Mouse (Mus musculus) spleen, adult 2 months (tissue): ENCODE results near the gene Xntrpc. TPM values are rescaled to one million over a fixed set of nuclear protein-coding genes. Genes with fewer than 3 reads are reported as not detected.
A peak's percentile ranks its signal among the peaks of the same experiment; 100 is the strongest.

ENCODE experiments used
- DNase-seq, 2 experiments: peaks; one replicate each; pipeline versions ENCODE4 v3.0.0 to v3.0.0-alpha.2; 2012 to 2021; ENCODE audit warnings: low spot score in 2 of 2, low read depth in 1 of 2
- H3K27ac ChIP-seq: fragments of 200-500 bp; 2 replicates; pipeline ENCODE4 v1.5.1; 2012; ENCODE audit warnings: low read length, inconsistent platforms; ENCODE audit not compliant: insufficient read depth
- H3K27me3 ChIP-seq: fragments of 200-500 bp; 2 replicates; pipeline ENCODE4 v1.6.1; 2012; ENCODE audit warnings: mild to moderate bottlenecking, moderate library complexity, low read length, inconsistent platforms; ENCODE audit not compliant: control insufficient read depth, insufficient read depth
- H3K36me3 ChIP-seq: fragments of 200-500 bp; 2 replicates; pipeline ENCODE4 v1.6.1; 2012; ENCODE audit warnings: mild to moderate bottlenecking, low read length, inconsistent platforms; ENCODE audit not compliant: control insufficient read depth, insufficient read depth
- H3K4me1 ChIP-seq: fragments of 200-500 bp; 2 replicates; pipeline ENCODE4 v1.6.1; 2011; ENCODE audit warnings: inconsistent platforms; ENCODE audit not compliant: control insufficient read depth, insufficient read depth, insufficient read length
- H3K4me3 ChIP-seq: fragments of 200-500 bp; 2 replicates; pipeline ENCODE4 v1.5.1; 2011; ENCODE audit warnings: mild to moderate bottlenecking, inconsistent platforms; ENCODE audit not compliant: insufficient read depth, insufficient read length; ENCODE audit errors: extremely low read depth
- CTCF ChIP-seq: fragments of 200-500 bp; IDR thresholded peaks from 2 replicates; pipeline ENCODE4 v1.5.1; 2011; ENCODE audit warnings: mild to moderate bottlenecking, inconsistent platforms; ENCODE audit not compliant: insufficient read depth, insufficient read length, insufficient replicate concordance; ENCODE audit errors: extremely low read depth
- POLR2A ChIP-seq: fragments of 200-500 bp; IDR thresholded peaks from 2 replicates; pipeline ENCODE4 v1.6.1; 2011; ENCODE audit warnings: low read depth, low read length, inconsistent platforms
- WGBS: fragments of 180-500 bp; shearing (Covaris S2); methylation state at CpG from one replicate; pipeline ENCODE4 v1.1.7; 2018; 5-methylcytosine and 5-hydroxymethylcytosine counted together
- polyA plus RNA-seq: library from polyadenylated mRNA; depleted of rRNA; stranded (reverse); fragments of >200 nt; gene quantifications from 2 replicates; pipeline ENCODE4 v1.2.3, GENCODE M21; 2012

The Xntrpc gene
- polyA plus RNA-seq, 1 experiment: 2.6 TPM

GRCm38 (mm10) chr7:102080311-102080710 is 14.8 kb downstream of the Xntrpc start:
- WGBS: 94% methylated on average over 8 of the region's 8 CpGs
- Histone ChIP-seq H3K4me3 (no peak overlapping the region), H3K36me3 (peaks cover 27% of the 10 kb centered on the region), H3K27ac (no peak overlapping the region), H3K27me3 (no peaks in the 10 kb centered on the region), H3K4me1 (no peaks in the 10 kb centered on the region)
- TF ChIP-seq CTCF (no peak), POLR2A (no peak)
- DNase-seq: no peak

- no peaks in the 10 kb centered on the region for H3K4me1 ChIP-seq
Observed at GRCm38 (mm10) chr7:102081784-102082183, 16.3 kb downstream of the Xntrpc start.

GRCm38 (mm10) chr7:102082816-102083215 is 17.3 kb downstream of the Xntrpc start, which contains the start of gene Trpc2:
TSS of gene Trpc2 (plus strand) at chr7:102083116.
- Histone ChIP-seq H3K36me3 (peaks cover 20% of the 10 kb centered on the region), H3K4me3 (no peak within 1 kb of the TSS), H3K4me1 (no peaks in the 10 kb centered on the region), H3K27me3 (no peaks in the 10 kb centered on the region), H3K27ac (no peak within 1 kb of the TSS)
- WGBS: 79% methylated on average over 5 of the region's 5 CpGs
- no peak for DNase-seq
- TF ChIP-seq CTCF (no peak), POLR2A (no peak)

More at GRCm38 (mm10) chr7:102081784-102082183, 16.3 kb downstream of the Xntrpc start:
- DNase-seq: no peak
- H3K27me3 ChIP-seq: no peaks in the 10 kb centered on the region
- peaks cover 21% of the 10 kb centered on the region for H3K36me3 ChIP-seq
- H3K4me3 ChIP-seq: no peak overlapping the region
- no peak overlapping the region for H3K27ac ChIP-seq
- no peak for TF ChIP-seq POLR2A
- no peak for TF ChIP-seq CTCF
- 96% methylated on average over 5 of the region's 5 CpGs for WGBS

- peaks cover 17% of the 10 kb centered on the region for H3K36me3 ChIP-seq
- H3K4me1 ChIP-seq: no peaks in the 10 kb centered on the region
- WGBS: 90% methylated on average over 26 of the region's 26 CpGs
- no peak overlapping the region for H3K4me3 ChIP-seq
- DNase-seq: no peak
- TF ChIP-seq CTCF: no peak
- TF ChIP-seq POLR2A: no peak
- no peak overlapping the region for H3K27ac ChIP-seq
- H3K27me3 ChIP-seq: no peaks in the 10 kb centered on the region
Observed at GRCm38 (mm10) chr7:102084041-102084696, 18.7 kb downstream of the Xntrpc start.

- Histone ChIP-seq H3K4me3 (no peak overlapping the region), H3K4me1 (no peaks in the 10 kb centered on the region), H3K27me3 (no peaks in the 10 kb centered on the region), H3K27ac (no peak overlapping the region), H3K36me3 (peaks cover 3% of the 10 kb centered on the region; the same call in 1 of the 2 replicates)
- no peak for DNase-seq
- whole genome bisulfite sequencing: 84% methylated on average over 4 of the region's 4 CpGs
- no peak for TF ChIP-seq CTCF
- TF ChIP-seq POLR2A: no peak
Observed at GRCm38 (mm10) chr7:102087336-102087735, 21.8 kb downstream of the Xntrpc start.

GRCm38 (mm10) chr7:102099760-102100661 is 34.5 kb downstream of the Xntrpc start:
- H3K4me3 ChIP-seq: peak overlapping the region; percentile 50

More at GRCm38 (mm10) chr7:102099760-102100661, 34.5 kb downstream of the Xntrpc start:
- peak; percentile 16 to 65 for DNase-seq
- H3K4me1 ChIP-seq: peaks cover 8% of the 10 kb centered on the region; the same call in 1 of the 2 replicates
- H3K27me3 ChIP-seq: no peaks in the 10 kb centered on the region
- no peak for TF ChIP-seq POLR2A
- no peak for TF ChIP-seq CTCF
- WGBS: 14% methylated on average over 30 of the region's 30 CpGs
- no peak overlapping the region for H3K27ac ChIP-seq
- no peaks in the 10 kb centered on the region for H3K36me3 ChIP-seq
